Mouse (Mus musculus): ENCODE results near the gene Tmem205. TPM values are rescaled to one million over a fixed set of nuclear protein-coding genes. Genes with fewer than 3 reads are reported as not detected.

Tmem205 gene
- total RNA-seq, 2 experiments from 2014 or later, result 11.6 to 11.8 TPM

DNA sequence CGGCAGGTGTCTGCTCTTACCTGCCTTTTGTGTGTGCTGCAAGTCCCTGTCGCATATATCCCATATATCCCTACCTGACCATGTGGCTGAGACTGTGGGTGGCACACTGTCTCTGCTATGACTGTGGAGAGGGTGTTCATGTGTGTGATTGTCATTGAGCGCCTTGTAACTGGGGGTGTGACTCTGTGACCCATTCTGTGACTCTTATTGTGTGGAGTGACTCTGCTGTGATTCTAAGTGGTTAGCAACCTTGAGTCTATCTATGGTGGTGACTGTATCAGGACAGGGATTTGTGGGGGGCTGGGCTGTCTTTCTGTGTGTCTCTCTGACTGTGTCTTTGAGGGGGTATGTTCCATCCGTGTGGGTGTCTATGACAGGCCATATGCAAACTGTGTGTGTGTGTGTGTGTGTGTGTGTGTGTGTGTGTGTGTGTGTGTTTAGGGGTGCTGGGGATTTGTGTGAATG is 10.4 kb upstream of the Tmem205 start:
- intact Hi-C loops (cut with DNase I), result no loop called here
- no peak overlapping the region for H3K4me3 ChIP-seq

DNA sequence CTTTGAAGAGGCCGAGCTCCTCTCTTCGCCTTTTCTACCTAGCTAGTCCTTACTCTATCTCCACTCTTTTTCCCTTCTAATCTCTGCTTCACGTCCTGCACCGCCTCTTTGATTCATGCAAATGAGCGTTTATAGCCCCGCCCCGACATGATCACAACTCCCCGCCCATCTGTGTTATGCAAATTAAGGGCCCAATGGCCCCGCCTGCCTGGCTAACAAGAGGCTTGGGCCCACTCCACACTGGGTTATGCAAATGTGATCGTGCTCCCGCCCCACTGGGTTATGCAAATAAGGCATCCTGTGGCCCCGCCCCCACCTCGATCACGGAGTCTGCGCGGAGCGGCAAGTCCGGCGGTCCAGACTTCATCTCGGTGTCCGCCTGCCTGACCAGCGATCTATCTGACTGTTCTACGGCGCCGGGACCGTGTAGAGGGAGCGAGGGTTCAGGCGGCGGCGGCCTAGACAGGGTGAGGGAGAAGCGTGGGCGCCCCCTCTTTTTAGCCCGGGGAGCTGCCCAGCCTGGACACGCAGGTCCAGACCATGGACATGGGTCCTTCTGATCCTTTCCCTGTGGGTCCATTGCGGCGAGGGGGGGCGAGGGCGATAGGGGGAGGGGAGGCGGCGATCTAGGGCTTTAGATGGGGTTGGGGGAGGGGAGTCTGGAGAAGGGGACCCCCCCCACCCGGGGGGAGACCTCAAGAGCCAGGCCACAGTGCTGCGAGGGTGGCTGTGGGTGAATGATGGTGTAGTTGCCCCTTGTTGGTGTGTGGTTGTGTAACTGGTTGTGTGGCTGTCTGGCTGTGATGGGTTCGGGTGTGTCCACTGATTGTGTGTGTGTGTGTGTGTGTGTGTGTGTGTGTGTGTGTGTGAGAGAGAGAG is 9.6 kb upstream of the Tmem205 start, which contains the start of gene Plppr2:
Gene Plppr2, plus strand, starts transcription at position 342 of the 879 bp plus-strand sequence.
- Histone ChIP-seq H3K27ac (peak within 1 kb of the TSS; percentile 41; the same call in 1 of the 2 replicates), H3K4me3 (peak within 1 kb of the TSS; percentile 77)
- no peak for TF ChIP-seq CTCF (IDR thresholded peaks at IDR 0.05)
- intact Hi-C loops (cut with DNase I), result no loop called here
- DNase-seq, result peak; percentile 94

More for the DNA sequence above, 10.4 kb upstream of the Tmem205 start:
- DNase-seq, result no peak
- no peak for TF ChIP-seq CTCF (IDR thresholded peaks at IDR 0.05)
- H3K27ac ChIP-seq, result no peak overlapping the region

DNA sequence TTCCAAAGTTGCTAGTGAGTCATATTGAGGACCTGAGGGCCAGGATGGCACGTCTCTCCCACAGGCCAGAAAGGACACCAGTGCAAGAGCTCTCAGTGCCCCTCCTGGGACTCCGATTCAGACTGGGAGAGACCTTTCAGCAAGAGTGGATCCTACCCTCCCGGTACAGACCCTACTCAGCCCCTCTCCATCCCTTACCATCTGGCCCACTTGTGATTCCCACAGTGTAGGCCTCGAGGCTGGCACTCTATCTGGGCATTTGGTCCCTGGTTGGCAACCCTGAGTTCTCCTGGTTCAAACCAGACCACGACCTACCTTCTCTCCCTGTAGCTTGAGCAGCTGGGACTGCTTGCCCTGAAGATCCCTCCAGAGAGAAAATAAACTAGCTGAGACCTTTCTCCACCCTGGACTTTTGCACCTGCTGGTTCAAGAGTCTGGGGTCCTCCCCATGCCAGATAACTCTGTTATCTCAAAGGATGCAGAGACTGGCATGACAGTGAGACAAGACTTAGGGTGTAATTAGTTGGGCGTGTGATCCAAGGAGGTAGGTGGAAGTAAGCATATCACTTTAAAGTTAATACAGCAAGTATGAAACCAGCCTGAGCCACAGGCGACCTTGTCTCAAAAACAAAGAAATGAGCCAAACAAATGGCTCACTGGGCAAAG is 8.2 kb upstream of the Tmem205 start:
- TF ChIP-seq CTCF (IDR thresholded peaks at IDR 0.05), result no peak
- intact Hi-C loops (cut with DNase I), result no loop called here

DNA sequence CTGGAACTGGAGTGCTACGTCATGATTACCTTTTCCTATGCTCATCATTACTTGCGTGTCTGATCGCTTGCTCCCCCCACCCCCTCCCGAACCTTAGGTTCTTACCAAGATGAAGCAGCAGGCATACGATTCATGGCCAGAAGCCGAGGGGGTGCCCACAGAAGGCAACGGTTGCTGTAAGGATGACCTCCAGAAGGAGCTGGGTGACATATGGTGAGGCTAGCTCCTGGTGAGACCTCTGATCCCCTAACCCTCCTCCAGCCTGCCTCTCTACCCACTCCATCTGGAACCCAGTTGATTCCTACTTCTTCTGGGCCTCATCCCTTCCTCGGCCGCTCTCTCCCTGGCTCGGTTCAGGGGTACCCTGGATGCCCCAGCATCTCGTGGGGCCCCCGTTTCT is 6.7 kb upstream of the Tmem205 start:
- intact Hi-C loops (cut with DNase I), result no loop called here
- no peak for DNase-seq
- Histone ChIP-seq H3K4me3 (no peak overlapping the region), H3K27ac (no peak overlapping the region)
- TF ChIP-seq CTCF (IDR thresholded peaks at IDR 0.05), result no peak

More for the DNA sequence above, 8.2 kb upstream of the Tmem205 start:
- DNase-seq, result no peak
- no peak overlapping the region for H3K27ac ChIP-seq
- no peak overlapping the region for H3K4me3 ChIP-seq

DNA sequence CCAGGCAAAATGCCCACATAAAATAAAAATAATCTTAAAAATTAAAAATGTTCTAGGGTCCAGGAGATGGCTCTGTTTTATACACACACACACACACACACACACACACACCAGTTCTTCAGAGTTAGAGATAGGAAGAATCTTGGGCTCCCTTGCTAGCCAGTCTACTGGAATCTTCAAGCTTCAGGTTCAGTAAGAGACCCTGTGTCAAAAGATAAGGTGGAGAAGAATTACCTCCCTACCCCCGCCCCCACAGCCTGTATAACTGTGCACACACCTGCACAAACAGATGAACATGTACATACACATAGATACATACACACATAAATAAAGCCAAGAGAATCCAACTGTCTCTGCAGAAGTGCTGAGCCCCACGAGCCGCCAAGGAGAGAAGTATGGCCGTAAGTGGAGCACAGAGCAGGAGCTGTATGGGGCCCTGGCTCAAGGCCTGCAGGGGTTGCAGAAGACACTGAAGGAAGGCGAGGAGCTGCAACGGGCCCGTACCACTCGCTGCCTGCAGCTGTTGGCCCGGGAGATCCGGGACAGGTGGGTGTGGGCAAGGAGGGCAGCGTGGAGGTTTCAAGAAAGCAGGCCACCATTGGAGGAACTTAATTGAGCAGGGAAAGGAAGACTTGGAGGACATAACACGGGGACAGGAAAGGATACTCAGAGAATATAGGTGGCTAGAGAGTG is 5.2 kb upstream of the Tmem205 start:
- H3K27ac ChIP-seq, result no peak overlapping the region
- no peak overlapping the region for H3K4me3 ChIP-seq
- no peak for DNase-seq
- intact Hi-C loops (cut with DNase I), result no loop called here
- TF ChIP-seq CTCF (IDR thresholded peaks at IDR 0.05), result no peak

DNA sequence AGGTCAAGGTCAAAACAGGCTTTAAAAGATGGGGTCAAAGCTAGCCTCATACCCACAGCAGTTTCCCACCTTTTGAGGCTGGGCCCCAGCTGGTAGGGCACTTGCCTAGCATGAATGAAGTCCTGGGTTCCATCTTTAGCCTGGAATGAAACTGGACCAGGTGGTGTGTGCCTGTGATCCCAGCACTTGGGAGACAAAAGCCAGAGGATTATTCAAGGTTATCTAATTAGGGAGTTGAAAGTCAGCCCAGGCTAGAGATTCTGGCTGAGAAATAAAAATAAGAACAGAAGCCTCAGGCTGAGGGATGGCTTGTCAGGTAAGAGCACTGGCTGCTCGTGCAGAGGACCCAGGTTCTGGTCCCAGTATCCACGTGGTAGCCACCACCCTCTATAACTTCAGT is 4.7 kb upstream of the Tmem205 start:
- intact Hi-C loops (cut with DNase I), result no loop called here
- no peak for TF ChIP-seq CTCF (IDR thresholded peaks at IDR 0.05)
- no peak for DNase-seq
- Histone ChIP-seq H3K4me3 (no peak overlapping the region), H3K27ac (no peak overlapping the region)

DNA sequence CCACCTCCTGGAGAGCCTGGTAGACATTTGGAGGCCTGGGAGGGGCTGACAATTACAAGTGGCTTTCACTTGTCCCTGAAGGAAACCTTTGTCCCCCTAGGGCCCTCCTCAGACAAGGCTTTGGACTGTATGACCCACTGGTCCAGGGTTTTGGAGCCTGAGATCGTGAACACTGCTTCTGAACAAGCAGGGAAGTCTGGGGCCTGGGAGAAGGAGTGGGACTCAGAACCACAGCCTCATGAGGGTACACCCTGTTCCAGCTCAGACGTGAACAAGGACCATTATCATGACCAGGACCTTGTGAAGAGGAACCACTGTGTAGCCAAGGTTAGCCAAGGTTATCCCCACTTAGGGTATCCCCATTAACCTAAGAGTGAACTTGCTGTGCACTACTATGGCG is 1.9 kb upstream of the Tmem205 start:
- intact Hi-C loops (cut with DNase I), result no loop called here
- Histone ChIP-seq H3K27ac (no peak overlapping the region), H3K4me3 (no peak overlapping the region)
- no peak for TF ChIP-seq CTCF (IDR thresholded peaks at IDR 0.05)
- DNase-seq, result no peak

DNA sequence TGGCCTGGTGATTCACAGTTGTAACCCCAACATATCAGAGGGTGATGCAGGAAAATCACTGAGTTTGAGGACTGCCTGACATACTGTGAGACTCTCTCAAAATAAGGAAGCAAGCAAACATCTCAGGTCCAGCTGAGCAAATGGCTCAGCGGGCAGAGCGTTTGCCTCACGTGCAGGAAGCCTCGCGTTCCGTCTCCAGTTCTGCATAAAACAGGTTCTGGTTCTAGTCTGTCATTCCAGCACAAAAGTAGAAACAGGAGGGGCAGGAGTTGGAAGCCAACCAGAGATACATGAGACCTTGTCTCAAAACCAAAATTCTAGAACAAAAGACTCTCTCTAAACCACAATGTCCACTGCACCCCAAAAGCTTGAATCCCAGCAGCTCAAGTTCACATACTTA is 572 bp downstream of the Tmem205 start:
- Histone ChIP-seq H3K27ac (peak overlapping the region; percentile 83), H3K4me3 (peak overlapping the region; percentile 74)
- intact Hi-C loops (cut with DNase I), result loop anchor here (1.0 kb wide), 1 partner anchor 31 kb away; no protein-coding TSS in a partner anchor
- no peak for DNase-seq
- TF ChIP-seq CTCF (IDR thresholded peaks at IDR 0.05), result no peak

DNA sequence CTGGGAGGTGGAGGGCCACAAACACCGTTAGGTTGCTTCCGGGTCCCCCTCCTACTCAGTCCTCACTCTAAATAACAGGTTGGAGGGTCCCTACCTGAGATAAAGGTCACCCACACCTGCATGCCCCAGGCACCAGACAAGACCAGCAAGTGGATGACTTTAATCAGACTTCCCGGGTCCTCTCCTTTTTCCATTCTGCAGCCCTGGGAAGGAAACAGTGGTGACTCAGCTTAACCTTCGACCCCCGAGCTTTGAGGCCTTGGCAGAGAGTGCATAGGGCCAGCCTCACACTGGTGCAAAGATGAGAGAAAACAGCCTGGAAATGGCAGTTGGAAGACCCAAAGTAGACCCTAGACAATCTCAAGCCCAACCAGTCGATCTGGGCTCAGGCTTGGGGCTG is 1.2 kb downstream of the Tmem205 start:
- no peak for DNase-seq
- Histone ChIP-seq H3K27ac (peak overlapping the region; percentile 83; the same call in 1 of the 2 replicates), H3K4me3 (peak overlapping the region; percentile 74)
- intact Hi-C loops (cut with DNase I), result no loop called here
- TF ChIP-seq CTCF (IDR thresholded peaks at IDR 0.05), result no peak

DNA sequence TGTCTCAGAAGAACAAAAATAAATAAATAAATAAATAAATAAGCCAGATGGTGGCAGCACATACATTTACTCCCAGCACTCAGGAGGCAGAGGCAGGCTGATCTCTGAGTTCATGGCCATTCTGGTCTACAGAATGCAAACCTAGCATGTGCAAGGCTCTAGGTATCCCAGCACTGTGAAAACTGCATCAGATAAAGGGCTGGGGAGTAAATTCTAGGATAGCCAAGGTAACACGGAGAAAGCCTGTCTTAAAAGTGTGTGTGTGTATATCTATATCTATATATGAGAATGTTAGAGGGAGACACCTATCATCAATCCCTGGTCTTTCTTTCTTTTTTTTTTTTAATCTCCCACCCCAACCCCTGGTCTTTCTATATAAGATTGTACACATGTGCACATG is 1.9 kb downstream of the Tmem205 start:
- no peak overlapping the region for H3K4me3 ChIP-seq
- intact Hi-C loops (cut with DNase I), result no loop called here

DNA sequence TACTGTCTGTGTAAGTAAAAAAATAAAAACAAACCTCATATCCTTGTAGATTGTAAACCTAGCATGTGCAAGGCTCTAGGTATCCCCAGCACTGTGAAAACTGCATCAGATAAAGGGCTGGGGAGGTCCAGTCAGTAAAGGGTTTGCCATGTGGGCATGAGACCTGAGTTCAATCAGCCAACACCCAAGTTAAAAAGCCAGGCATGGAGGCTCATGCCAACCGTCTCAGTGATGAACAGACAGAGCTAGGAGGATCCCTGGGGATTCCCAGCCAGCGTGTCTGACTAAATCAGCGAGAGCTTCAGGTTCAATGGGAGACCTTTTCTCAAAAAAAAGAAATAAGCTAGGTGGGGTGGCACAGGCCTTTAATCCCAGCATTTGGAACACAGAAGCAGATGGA is 2.3 kb downstream of the Tmem205 start:
- no peak for TF ChIP-seq CTCF (IDR thresholded peaks at IDR 0.05)
- no peak for DNase-seq
- intact Hi-C loops (cut with DNase I), result no loop called here
- Histone ChIP-seq H3K4me3 (no peak overlapping the region), H3K27ac (peak overlapping the region; percentile 76; the same call in 1 of the 2 replicates)

More for the DNA sequence above, 1.9 kb downstream of the Tmem205 start:
- no peak for DNase-seq
- no peak overlapping the region for H3K27ac ChIP-seq
- no peak for TF ChIP-seq CTCF (IDR thresholded peaks at IDR 0.05)

DNA sequence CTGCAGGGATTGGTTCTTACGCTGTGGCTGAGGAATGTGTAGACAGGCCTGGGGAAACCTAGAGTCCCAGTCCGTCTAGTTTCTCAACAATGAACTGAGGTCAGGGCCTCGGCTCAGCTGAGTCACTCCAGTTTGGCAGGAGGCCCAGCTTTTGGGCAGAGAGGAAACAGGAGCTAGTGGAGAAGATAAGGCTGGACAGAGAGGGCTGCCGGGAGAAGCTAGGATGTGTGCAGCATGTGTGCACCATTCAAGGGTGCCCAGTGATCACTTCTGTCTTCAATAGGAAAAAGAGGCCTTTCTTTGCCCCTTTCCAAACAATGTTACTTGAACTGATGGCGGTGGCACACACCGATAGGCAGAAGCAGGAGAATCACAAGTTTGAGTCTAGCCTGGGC is 3.3 kb downstream of the Tmem205 start:
- Histone ChIP-seq H3K27ac (peak overlapping the region; percentile 76), H3K4me3 (no peak overlapping the region)
- TF ChIP-seq CTCF (IDR thresholded peaks at IDR 0.05), result no peak
- peak; percentile 91 for DNase-seq
- intact Hi-C loops (cut with DNase I), result no loop called here

Data from gastrocnemius, adult 2 months (tissue).